Mouse (Mus musculus): ENCODE measurements around the gene Pdp2. TPM values are rescaled to one million over a fixed set of nuclear protein-coding genes. Genes with fewer than 3 reads are reported as not detected.

Pdp2 gene
- total and polyA plus RNA-seq, 3 experiments = 12.2 to 12.4 TPM; not detected in 1

GRCm38 (mm10) chr8:104565457-104565798 is 25.8 kb upstream of the Pdp2 start:
- no peak overlapping the region for H3K27ac ChIP-seq (ENCODE audit: control insufficient read depth, low read depth, low read length)
- peaks cover 0 to 2% of the 10 kb centered on the region in 2 experiments; a peak in 2 of 4 replicates for H3K36me3 ChIP-seq (ENCODE audit: control insufficient read depth in 1 of 2, insufficient read depth in 2 of 2, low read length in 2 of 2)
- H3K79me2 ChIP-seq (ENCODE audit: control insufficient read depth, insufficient read depth, low read length, poor library complexity) = no peaks in the 10 kb centered on the region
- no peak for DNase-seq (ENCODE audit: low read depth, low spot score)
- no peaks in the 10 kb centered on the region for H3K9me3 ChIP-seq (replicated peaks; ENCODE audit: insufficient read depth, low read length)
- no peak overlapping the region for H3K9ac ChIP-seq (ENCODE audit: control insufficient read depth, low read depth, low read length, poor library complexity, severe bottlenecking)
- no peak overlapping the region for H3K4me3 ChIP-seq (ENCODE audit: control insufficient read depth in 1 of 2, insufficient read depth in 1 of 2, low read depth in 2 of 2, low read length in 2 of 2)
- TF ChIP-seq ZMIZ1 (IDR thresholded peaks at IDR 0.05; ENCODE audit: low read depth, low read length) (no peak), SMC3 (IDR thresholded peaks at IDR 0.05; ENCODE audit: low read depth, low read length) (no peak), RCOR1 (IDR thresholded peaks at IDR 0.05; ENCODE audit: low read depth, low read length) (no peak), USF1 (IDR thresholded peaks at IDR 0.05; ENCODE audit: low read depth, low read length) (no peak), ZNF384 (IDR thresholded peaks at IDR 0.05; ENCODE audit: low read depth, low read length) (no peak), CHD1 (IDR thresholded peaks at IDR 0.05; ENCODE audit: low read depth, low read length) (no peak), POLR2A (IDR thresholded peaks at IDR 0.05; ENCODE audit: control insufficient read depth in 1 of 2, insufficient read depth in 1 of 2, low read depth in 1 of 2, low read length in 2 of 2, poor library complexity in 1 of 2) (no peak), TCF12 (IDR thresholded peaks at IDR 0.05; ENCODE audit: low read depth, low read length) (no peak), NRF1 (IDR thresholded peaks at IDR 0.05; ENCODE audit: insufficient read depth, low read depth, low read length, poor library complexity, severe bottlenecking) (no peak)
- H3K27me3 ChIP-seq (ENCODE audit: control insufficient read depth in 1 of 2, insufficient read depth in 2 of 2, low read length in 2 of 2) = no peaks in the 10 kb centered on the region
- peaks cover 0 to 9% of the 10 kb centered on the region in 2 experiments; a peak in 1 of 4 replicates for H3K4me1 ChIP-seq (ENCODE audit: control insufficient read depth in 1 of 2, insufficient read depth in 2 of 2, low read length in 2 of 2)

- TF ChIP-seq MEF2A (IDR thresholded peaks at IDR 0.05; ENCODE audit: extremely low read depth, insufficient replicate concordance, low read depth, low read length, poor library complexity, severe bottlenecking) (no peak), SMC3 (IDR thresholded peaks at IDR 0.05; ENCODE audit: low read depth, low read length) (peak; percentile 30; the same call in 1 of the 2 replicates), ETS1 (IDR thresholded peaks at IDR 0.05; ENCODE audit: low read depth, low read length) (no peak), JUND (IDR thresholded peaks at IDR 0.05; ENCODE audit: low read depth, low read length) (no peak), E2F4 (IDR thresholded peaks at IDR 0.05; ENCODE audit: borderline replicate concordance, low read depth, low read length) (no peak), POLR2A (IDR thresholded peaks at IDR 0.05; ENCODE audit: control insufficient read depth in 1 of 2, insufficient read depth in 1 of 2, low read depth in 1 of 2, low read length in 2 of 2, poor library complexity in 1 of 2) (no peak), RAD21 (IDR thresholded peaks at IDR 0.05; ENCODE audit: low read depth, low read length) (peak; percentile 10; the same call in 1 of the 2 replicates), UBTF (IDR thresholded peaks at IDR 0.05; ENCODE audit: borderline replicate concordance, insufficient read depth, low read depth, low read length) (no peak), CTCF (IDR thresholded peaks at IDR 0.05 in 2 of 3, conservative IDR thresholded peaks at IDR 0.05 in 1 of 3; ENCODE audit: control insufficient read depth in 1 of 3, insufficient read depth in 1 of 3, low read depth in 2 of 3, low read length in 3 of 3, poor library complexity in 1 of 3, severe bottlenecking in 1 of 3) (peak; percentile 28 to 65 (median 50); a peak in 5 of 6 replicates), KAT2A (conservative IDR thresholded peaks at IDR 0.05; ENCODE audit: low read depth, low read length) (no peak), NELFE (IDR thresholded peaks at IDR 0.05; ENCODE audit: low read depth, low read length) (no peak), NRF1 (IDR thresholded peaks at IDR 0.05; ENCODE audit: insufficient read depth, low read depth, low read length, poor library complexity, severe bottlenecking) (no peak)
- H3K4me3 ChIP-seq (ENCODE audit: control insufficient read depth in 1 of 2, insufficient read depth in 1 of 2, low read depth in 2 of 2, low read length in 2 of 2) = no peak overlapping the region
- no peaks in the 10 kb centered on the region for H3K27me3 ChIP-seq (ENCODE audit: control insufficient read depth in 1 of 2, insufficient read depth in 2 of 2, low read length in 2 of 2)
- no peaks in the 10 kb centered on the region; the same call in 1 of the 2 replicates for H3K79me2 ChIP-seq (ENCODE audit: control insufficient read depth, insufficient read depth, low read length, poor library complexity)
- peak; percentile 52 for DNase-seq (ENCODE audit: low read depth, low spot score)
- H3K9ac ChIP-seq (ENCODE audit: control insufficient read depth, low read depth, low read length, poor library complexity, severe bottlenecking) = no peak overlapping the region
- no peaks in the 10 kb centered on the region for H3K9me3 ChIP-seq (replicated peaks; ENCODE audit: insufficient read depth, low read length)
- H3K4me1 ChIP-seq (ENCODE audit: control insufficient read depth in 1 of 2, insufficient read depth in 2 of 2, low read length in 2 of 2) = peaks cover 0 to 7% of the 10 kb centered on the region in 2 experiments; a peak in 1 of 4 replicates
- no peaks in the 10 kb centered on the region; a peak in 2 of 4 replicates for H3K36me3 ChIP-seq (ENCODE audit: control insufficient read depth in 1 of 2, insufficient read depth in 2 of 2, low read length in 2 of 2)
- no peak overlapping the region for H3K27ac ChIP-seq (ENCODE audit: control insufficient read depth, low read depth, low read length)
These were observed 21.7 kb upstream of the Pdp2 start for GRCm38 (mm10) chr8:104569559-104569958.
